20 mouse cellular contexts compared by ENCODE assay signal in the genomic region with DNA sequence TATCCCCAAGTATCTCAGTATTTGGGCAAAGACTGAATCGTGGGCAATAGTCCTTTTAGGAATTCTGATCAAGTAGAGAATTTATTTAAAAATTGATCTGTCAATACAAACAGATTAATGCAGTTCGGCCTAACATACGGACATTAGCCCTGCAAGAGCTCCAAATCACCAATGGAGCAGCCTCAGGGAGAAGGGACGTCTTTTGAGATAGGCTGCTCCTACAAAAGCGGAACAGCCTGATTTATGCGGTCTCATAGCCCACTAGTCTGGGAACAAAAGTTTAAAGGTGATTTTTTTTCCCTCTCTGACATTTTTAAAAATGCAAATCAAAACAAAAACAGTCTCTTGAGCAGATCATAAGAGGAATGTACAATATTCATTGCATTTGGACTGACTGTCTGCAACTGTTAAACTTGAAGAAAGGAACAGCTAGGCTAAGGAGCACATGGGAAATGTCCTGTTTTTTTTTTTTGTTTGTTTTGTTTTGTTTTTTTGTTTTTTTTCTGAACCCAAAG. TPM values are rescaled to one million over a fixed set of nuclear protein-coding genes. Genes with fewer than 3 reads are reported as not detected.
DNase-seq lines count a peak whose midpoint lies in the region; ATAC-seq and TF ChIP-seq lines count a peak whose summit lies in the region.
"Had no signal": no experiment of that assay in that cellular context is flagged by ENCODE, and none has a peak within 500 bp of the region (broad histone marks: within the 10 kb centered on the region; RNA-seq: fewer than 3 reads in every experiment).

No protein-coding gene starts in this region.

- 0 out of 2 replicates have a peak, but pooled peaks have one; percentile 51 for ATAC-seq in kidney, postnatal 0 days (replicated peaks; ENCODE audit: low FRiP score, low read depth)
- ATAC-seq: activated CD4-positive, CD25-positive, alpha-beta regulatory T cell, adult 4 months; forebrain, embryonic 13.5 days; forebrain, postnatal 0 days; hindbrain, embryonic 16.5 days; Patski had no signal

- H3K4me2 ChIP-seq in kidney, postnatal 0 days (ENCODE audit: low read length), result no peak overlapping the region
- H3K4me2 ChIP-seq: embryonic facial prominence, embryonic 13.5 days; forebrain, embryonic 13.5 days; heart, embryonic 12.5 days had no signal

- peaks cover 24% of the 10 kb centered on the region for H3K4me1 ChIP-seq in heart, adult 2 months (ENCODE audit: control insufficient read depth, insufficient read depth, low read length)
- peaks cover 15% of the 10 kb centered on the region for H3K4me1 ChIP-seq in kidney, postnatal 0 days (replicated peaks; ENCODE audit: insufficient read depth, low read length)

- H3K9me3 ChIP-seq in kidney, postnatal 0 days (replicated peaks; ENCODE audit: low read length), result no peaks in the 10 kb centered on the region
- H3K9me3 ChIP-seq: embryonic facial prominence, embryonic 13.5 days; forebrain, embryonic 13.5 days; heart, embryonic 12.5 days had no signal

- no peak for DNase-seq in heart, adult 2 months
- DNase-seq in heart, adult 9 months (ENCODE audit: low spot score in 2 of 2), result no peak
- DNase-seq in kidney, postnatal 0 days (ENCODE audit: low spot score), result peak; percentile 90
- DNase-seq in kidney, adult 11 months, result no peak
- DNase-seq in kidney, postnatal 14 days, result peak; percentile 57
- DNase-seq in adrenal gland, adult 8-10 months, result no peak
- DNase-seq: adrenal gland, postnatal 25 days; cerebellum, adult 18-20 months; cerebellum, adult 9-11 months; cerebellum, postnatal 36 days; forebrain, postnatal 0 days; gastrocnemius, postnatal 36 days; heart, postnatal 36 days had no signal

- no peak overlapping the region for H3K4me3 ChIP-seq in heart, adult 2 months
- H3K4me3 ChIP-seq in kidney, postnatal 0 days (replicated peaks; ENCODE audit: low read depth, low read length), result no peak overlapping the region
- H3K4me3 ChIP-seq: embryonic facial prominence, embryonic 13.5 days; forebrain, embryonic 13.5 days; heart, embryonic 12.5 days had no signal

- H3K27me3 ChIP-seq in heart, adult 2 months (ENCODE audit: control insufficient read depth, insufficient read depth, low read length), result no peaks in the 10 kb centered on the region
- no peaks in the 10 kb centered on the region for H3K27me3 ChIP-seq in kidney, postnatal 0 days (ENCODE audit: insufficient read depth, low read length)
- H3K27me3 ChIP-seq: CH12.LX; embryonic facial prominence, embryonic 13.5 days; heart, embryonic 12.5 days; Patski had no signal

- TF ChIP-seq CTCF in heart, adult 2 months (IDR thresholded peaks at IDR 0.05), result no peak
- TF ChIP-seq CTCF in kidney, postnatal 0 days (IDR thresholded peaks at IDR 0.05; ENCODE audit: low read depth), result no peak

- TF ChIP-seq POLR2A in heart, adult 2 months (IDR thresholded peaks at IDR 0.05; ENCODE audit: insufficient read depth, low read depth, low read length), result no peak

- peak overlapping the region; percentile 29 for H3K27ac ChIP-seq in heart, adult 2 months
- H3K27ac ChIP-seq in kidney, postnatal 0 days, result peak overlapping the region; percentile 64; the same call in 1 of the 2 replicates
- H3K27ac ChIP-seq: embryonic facial prominence, embryonic 13.5 days; forebrain, embryonic 13.5 days had no signal

- 76% methylated on average over 6 of the region's 6 CpGs for WGBS in heart, adult 2 months
- 60% methylated on average over 6 of the region's 6 CpGs for whole genome bisulfite sequencing in kidney, postnatal 0 days

- no peak for TF ChIP-seq EP300 in heart, adult 2 months (IDR thresholded peaks at IDR 0.05; ENCODE audit: insufficient read depth, low read depth, low read length)

- H3K79me2 ChIP-seq in heart, adult 2 months (replicated peaks; ENCODE audit: control insufficient read depth, insufficient read depth, low read length), result peaks cover 2% of the 10 kb centered on the region

- intact Hi-C loops in heart, adult 2 months (cut with DNase I), result no loop called here

- H3K36me3 ChIP-seq in heart, adult 2 months (ENCODE audit: control insufficient read depth, insufficient read depth, low read length), result peaks cover 63% of the 10 kb centered on the region
- no peaks in the 10 kb centered on the region for H3K36me3 ChIP-seq in kidney, postnatal 0 days (ENCODE audit: insufficient read depth, low read length)
- H3K36me3 ChIP-seq: embryonic facial prominence, embryonic 13.5 days had no signal

- H3K9ac ChIP-seq in heart, adult 2 months (ENCODE audit: low read depth, low read length), result no peak overlapping the region
- no peak overlapping the region for H3K9ac ChIP-seq in kidney, postnatal 0 days (ENCODE audit: low read depth, low read length)
- H3K9ac ChIP-seq: embryonic facial prominence, embryonic 13.5 days; forebrain, embryonic 13.5 days; forebrain, postnatal 0 days; heart, embryonic 12.5 days had no signal

RNA-seq across cellular contexts. Expression of a gene that starts 51.7 kb away (rescaled TPM):
- total RNA-seq in heart, adult 2 months (2021), result 10 to 100 TPM; 66.9 to 74.3 TPM
- polyA plus RNA-seq in heart, adult 2 months (2012; rRNA removed), result 17.6 and 30.2 TPM in 2 replicates
- polyA plus RNA-seq in kidney, postnatal 0 days (2015; fragmentation: Nextera tagmentation; extraction: Ambion mirVana), result 50.4 and 50.5 TPM in 2 replicates
- 10 to 100 TPM; 16.6 to 25.6 (median 17.6) TPM for total RNA-seq in adrenal gland, adult 8-10 months (2022)

Comparison
In these comparisons a context has a peak if more than half of its experiments do, and no peak if none do; other contexts are left out.
1. DNase-seq: peak in kidney, postnatal 0 days (single experiment) and kidney, postnatal 14 days (single experiment); none in heart, adult 2 months (0 of 2), heart, adult 9 months (0 of 2), kidney, adult 11 months (single experiment) and adrenal gland, adult 8-10 months (single experiment).